Mouse (Mus musculus): ENCODE data around the gene Nfkbid. TPM values are rescaled to one million over a fixed set of nuclear protein-coding genes. Genes with fewer than 3 reads are reported as not detected.
A peak's percentile ranks its signal among the peaks of the same experiment; 100 is the strongest.

Gene Nfkbid
- polyA plus RNA-seq, 1 experiment from 2014 or later: 3.2 TPM

DNA sequence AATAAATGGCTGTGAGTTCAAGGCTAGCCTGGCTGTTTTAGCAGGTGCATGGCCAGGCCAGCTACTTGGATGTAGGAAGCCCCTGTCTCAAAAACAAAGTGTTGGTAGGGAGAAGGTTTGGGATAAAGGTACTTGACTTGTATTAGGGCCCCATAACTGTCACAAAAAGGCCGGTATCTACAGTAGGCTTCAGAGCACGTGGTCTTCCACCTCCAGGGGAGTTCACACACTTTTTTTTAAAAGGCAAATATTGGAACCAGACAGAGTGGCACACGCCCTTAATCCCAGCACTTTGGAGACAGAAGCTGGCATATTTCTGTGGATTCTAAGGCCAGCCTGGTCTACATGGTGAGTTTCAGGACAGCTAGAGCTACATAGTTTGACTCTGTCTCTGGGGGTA, 859 bp upstream of the Nfkbid start:
- H3K27ac ChIP-seq (ENCODE audit: low read depth): no peak overlapping the region
- ATAC-seq (replicated peaks; ENCODE audit: low FRiP score, low TSS enrichment, low read depth): no peak
- H3K4me2 ChIP-seq (ENCODE audit: low read length): no peak overlapping the region

DNA sequence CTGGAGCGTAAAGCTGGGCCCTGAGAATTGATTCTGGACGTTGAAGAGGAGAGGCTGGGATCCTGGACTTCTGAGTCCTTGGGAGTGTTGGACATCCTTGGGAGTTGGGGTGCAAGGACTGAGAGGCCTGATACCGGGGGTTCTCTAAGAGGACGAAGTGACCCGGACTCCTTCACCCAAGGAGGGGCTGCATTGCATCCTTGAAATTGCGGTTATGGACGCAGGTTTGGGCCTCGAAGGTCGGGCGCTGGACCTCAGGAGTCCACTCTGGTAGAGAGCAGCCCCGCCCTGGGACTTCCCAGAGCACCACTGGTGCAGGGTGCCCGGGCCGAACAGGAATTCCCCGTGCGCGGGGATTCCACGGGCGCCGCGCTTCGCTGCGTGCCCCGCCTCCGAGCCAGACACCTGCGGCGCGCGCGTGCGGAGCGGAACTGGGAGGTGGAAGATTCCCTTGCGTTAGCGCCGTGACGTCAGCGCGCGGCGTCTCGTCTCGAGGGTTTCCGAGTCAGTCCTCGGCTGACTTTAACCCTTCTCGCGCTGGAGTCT, 431 bp downstream of the Nfkbid start:
- H3K27me3 ChIP-seq (replicated peaks; ENCODE audit: control insufficient read depth, insufficient read depth, low read length): no peaks in the 10 kb centered on the region
- H3K27ac ChIP-seq (ENCODE audit: low read depth): peak overlapping the region; percentile 55
- H3K36me3 ChIP-seq (ENCODE audit: control insufficient read depth, insufficient read depth, low read length): peaks cover 15% of the 10 kb centered on the region
- peak; percentile 87 for ATAC-seq (replicated peaks; ENCODE audit: low FRiP score, low TSS enrichment, low read depth)
- under 1% methylated on average over 45 of the region's 45 CpGs for WGBS
- H3K4me1 ChIP-seq (replicated peaks; ENCODE audit: control insufficient read depth, insufficient read depth, low read length): no peaks in the 10 kb centered on the region; the same call in 1 of the 2 replicates
- H3K9ac ChIP-seq (ENCODE audit: low read length): peak overlapping the region; percentile 45
- H3K4me3 ChIP-seq (ENCODE audit: low read depth, low read length): peak overlapping the region; percentile 51
- peak; percentile 89 for DNase-seq (ENCODE audit: low spot score)
- H3K9me3 ChIP-seq (ENCODE audit: control insufficient read depth, low read length): peaks cover 4% of the 10 kb centered on the region; the same call in 1 of the 2 replicates
- peak overlapping the region; percentile 88 for H3K4me2 ChIP-seq (ENCODE audit: low read length)

More for the DNA sequence above, 859 bp upstream of the Nfkbid start:
- Histone ChIP-seq H3K27me3 (replicated peaks; ENCODE audit: control insufficient read depth, insufficient read depth, low read length) (no peaks in the 10 kb centered on the region), H3K9me3 (ENCODE audit: control insufficient read depth, low read length) (peaks cover 4% of the 10 kb centered on the region; the same call in 1 of the 2 replicates), H3K4me3 (ENCODE audit: low read depth, low read length) (no peak overlapping the region), H3K36me3 (ENCODE audit: control insufficient read depth, insufficient read depth, low read length) (peaks cover 11% of the 10 kb centered on the region), H3K9ac (ENCODE audit: low read length) (no peak overlapping the region), H3K4me1 (replicated peaks; ENCODE audit: control insufficient read depth, insufficient read depth, low read length) (no peaks in the 10 kb centered on the region; the same call in 1 of the 2 replicates)
- DNase-seq (ENCODE audit: low spot score): no peak
- WGBS: 80% methylated on average over 3 of the region's 3 CpGs

DNA sequence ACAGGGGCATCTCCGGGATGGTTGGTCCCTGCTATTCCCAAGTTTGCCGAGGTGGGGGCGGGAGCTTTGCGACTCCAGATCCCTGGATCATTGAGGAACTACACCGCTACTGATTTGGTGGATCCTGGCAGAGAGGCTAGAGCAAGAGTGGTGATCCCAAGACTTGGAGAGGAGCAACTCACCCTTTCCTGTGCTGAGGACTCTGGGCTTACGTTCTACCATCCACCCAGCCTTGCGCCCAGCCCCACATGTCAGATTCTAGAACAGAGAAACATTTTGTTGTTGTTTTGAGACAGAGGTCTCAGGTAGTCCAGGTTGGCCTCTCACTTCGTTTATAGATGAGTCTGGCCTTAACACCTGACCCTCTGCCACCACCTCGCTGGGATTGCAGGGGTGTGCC, 1.0 kb downstream of the Nfkbid start:
- Histone ChIP-seq H3K27ac (ENCODE audit: low read depth) (peak overlapping the region; percentile 55; the same call in 1 of the 2 replicates), H3K4me1 (replicated peaks; ENCODE audit: control insufficient read depth, insufficient read depth, low read length) (no peaks in the 10 kb centered on the region; the same call in 1 of the 2 replicates), H3K27me3 (replicated peaks; ENCODE audit: control insufficient read depth, insufficient read depth, low read length) (no peaks in the 10 kb centered on the region), H3K9me3 (ENCODE audit: control insufficient read depth, low read length) (peaks cover 4% of the 10 kb centered on the region; the same call in 1 of the 2 replicates), H3K4me2 (ENCODE audit: low read length) (peak overlapping the region; percentile 88), H3K36me3 (ENCODE audit: control insufficient read depth, insufficient read depth, low read length) (peaks cover 21% of the 10 kb centered on the region), H3K4me3 (ENCODE audit: low read depth, low read length) (peak overlapping the region; percentile 51), H3K9ac (ENCODE audit: low read length) (peak overlapping the region; percentile 45)
- 9% methylated on average over 9 of the region's 9 CpGs for WGBS
- DNase-seq (ENCODE audit: low spot score): no peak
- ATAC-seq (replicated peaks; ENCODE audit: low FRiP score, low TSS enrichment, low read depth): peak; percentile 1; the same call in 1 of the 2 replicates

DNA sequence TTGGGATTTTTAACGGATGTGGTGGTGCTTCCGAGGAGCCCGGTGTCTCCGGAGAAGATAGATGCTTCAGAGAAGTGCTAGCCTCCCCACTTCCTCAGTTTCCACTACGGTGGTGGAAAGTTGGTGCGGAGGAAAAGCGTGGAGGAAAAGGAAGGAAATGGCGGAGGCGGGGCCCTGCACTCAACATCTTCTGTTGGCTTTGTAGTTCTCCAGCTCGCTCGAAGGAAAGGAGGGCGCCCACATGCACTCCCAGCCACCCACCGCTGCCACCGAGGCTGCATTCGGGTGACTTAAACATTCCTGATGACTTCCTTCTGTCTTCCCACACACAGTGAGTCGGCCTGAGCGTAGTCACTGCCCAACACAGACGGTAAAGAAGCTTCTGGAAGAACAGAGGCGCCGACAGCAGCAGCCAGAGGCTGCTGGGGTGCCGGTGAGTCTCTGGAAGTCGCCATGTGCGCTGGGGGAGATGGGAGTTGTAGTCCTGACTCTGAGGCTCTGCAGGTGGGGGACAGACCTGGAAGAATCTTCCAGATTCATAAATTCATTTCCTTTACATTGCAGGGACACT, 1.6 kb downstream of the Nfkbid start:
- H3K27ac ChIP-seq (ENCODE audit: low read depth): no peak overlapping the region

DNA sequence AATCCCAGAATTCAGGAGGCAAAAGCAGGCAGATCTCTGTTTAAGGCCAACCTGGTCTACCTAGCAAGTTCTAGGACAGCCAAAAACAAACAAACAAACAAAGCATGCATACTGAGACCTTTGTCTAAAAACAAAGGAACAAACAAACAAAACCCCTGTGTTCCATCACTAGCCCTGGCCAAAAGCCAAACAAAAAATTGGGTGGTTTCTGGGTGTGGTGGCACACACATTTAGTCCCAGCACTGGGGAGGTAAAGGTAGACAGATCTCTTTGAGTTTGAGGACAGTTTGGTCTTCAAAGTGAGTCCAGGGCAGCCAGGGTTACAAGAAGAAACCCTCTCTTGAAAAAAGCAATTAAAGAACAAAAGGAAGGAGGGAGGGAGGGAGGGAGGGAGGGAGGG, 7.8 kb downstream of the Nfkbid start:
- ATAC-seq (replicated peaks; ENCODE audit: low FRiP score, low TSS enrichment, low read depth): no peak
- Histone ChIP-seq H3K4me2 (ENCODE audit: low read length) (no peak overlapping the region), H3K36me3 (ENCODE audit: control insufficient read depth, insufficient read depth, low read length) (peaks cover 26% of the 10 kb centered on the region), H3K9ac (ENCODE audit: low read length) (no peak overlapping the region), H3K27ac (ENCODE audit: low read depth) (no peak overlapping the region), H3K27me3 (replicated peaks; ENCODE audit: control insufficient read depth, insufficient read depth, low read length) (no peaks in the 10 kb centered on the region), H3K4me3 (ENCODE audit: low read depth, low read length) (no peak overlapping the region), H3K4me1 (replicated peaks; ENCODE audit: control insufficient read depth, insufficient read depth, low read length) (no peaks in the 10 kb centered on the region), H3K9me3 (ENCODE audit: control insufficient read depth, low read length) (no peaks in the 10 kb centered on the region)
- no peak for DNase-seq (ENCODE audit: low spot score)

More for the DNA sequence above, 1.6 kb downstream of the Nfkbid start:
- ATAC-seq (replicated peaks; ENCODE audit: low FRiP score, low TSS enrichment, low read depth): no peak
- Histone ChIP-seq H3K27me3 (replicated peaks; ENCODE audit: control insufficient read depth, insufficient read depth, low read length) (no peaks in the 10 kb centered on the region), H3K4me1 (replicated peaks; ENCODE audit: control insufficient read depth, insufficient read depth, low read length) (no peaks in the 10 kb centered on the region; the same call in 1 of the 2 replicates), H3K4me3 (ENCODE audit: low read depth, low read length) (peak overlapping the region; percentile 51), H3K9ac (ENCODE audit: low read length) (peak overlapping the region; percentile 45), H3K36me3 (ENCODE audit: control insufficient read depth, insufficient read depth, low read length) (peaks cover 27% of the 10 kb centered on the region), H3K9me3 (ENCODE audit: control insufficient read depth, low read length) (peaks cover 4% of the 10 kb centered on the region; the same call in 1 of the 2 replicates), H3K4me2 (ENCODE audit: low read length) (peak overlapping the region; percentile 88)
- DNase-seq (ENCODE audit: low spot score): no peak
- 36% methylated on average over 23 of the region's 23 CpGs for WGBS

DNA sequence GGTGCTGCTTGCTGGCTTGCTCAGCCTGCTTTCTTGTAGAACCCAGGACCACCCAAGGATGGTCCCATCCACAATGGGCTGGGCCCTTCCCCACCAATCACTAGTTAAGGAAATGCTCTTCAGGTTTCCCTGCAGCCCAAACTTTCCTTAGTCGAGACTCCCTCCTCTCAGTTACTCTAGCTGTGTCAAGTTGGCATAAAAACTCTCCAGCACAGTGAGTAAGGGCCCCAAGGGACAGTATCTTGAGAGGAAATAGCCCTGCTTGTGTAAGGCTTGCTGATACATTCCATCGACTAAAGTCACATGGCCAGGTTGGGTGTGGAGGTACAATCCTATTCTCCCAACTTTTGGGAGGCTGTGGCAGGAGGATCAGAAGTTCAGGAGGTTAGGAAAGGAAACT, 8.7 kb downstream of the Nfkbid start:
- 39% methylated on average over 2 of the region's 2 CpGs for WGBS
- no peak overlapping the region for H3K27ac ChIP-seq (ENCODE audit: low read depth)
- no peak overlapping the region for H3K9ac ChIP-seq (ENCODE audit: low read length)
- no peaks in the 10 kb centered on the region for H3K4me1 ChIP-seq (replicated peaks; ENCODE audit: control insufficient read depth, insufficient read depth, low read length)
- no peaks in the 10 kb centered on the region for H3K27me3 ChIP-seq (replicated peaks; ENCODE audit: control insufficient read depth, insufficient read depth, low read length)
- ATAC-seq (replicated peaks; ENCODE audit: low FRiP score, low TSS enrichment, low read depth): no peak
- no peak overlapping the region for H3K4me3 ChIP-seq (ENCODE audit: low read depth, low read length)
- H3K9me3 ChIP-seq (ENCODE audit: control insufficient read depth, low read length): no peaks in the 10 kb centered on the region
- no peak for DNase-seq (ENCODE audit: low spot score)
- peaks cover 19% of the 10 kb centered on the region for H3K36me3 ChIP-seq (ENCODE audit: control insufficient read depth, insufficient read depth, low read length)
- H3K4me2 ChIP-seq (ENCODE audit: low read length): no peak overlapping the region

DNA sequence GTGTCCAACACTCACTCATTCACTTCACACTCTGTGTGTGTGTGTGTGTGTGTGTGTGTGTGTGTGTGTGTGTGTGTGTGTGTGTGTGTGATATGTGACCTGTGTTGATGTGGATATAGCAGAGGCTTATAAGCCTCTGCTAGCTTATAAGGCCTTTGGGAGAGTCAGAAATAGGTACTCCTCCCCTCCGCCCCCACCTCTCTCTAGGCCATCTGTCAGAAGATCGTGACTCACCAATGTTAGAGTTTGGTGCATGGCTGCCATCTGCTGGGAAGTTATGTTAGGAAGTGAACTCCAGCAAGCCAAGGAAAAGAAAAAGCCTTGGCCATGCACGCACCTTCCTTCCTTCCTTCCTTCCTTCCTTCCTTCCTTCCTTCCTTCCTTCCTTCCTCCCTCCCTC, 10.3 kb downstream of the Nfkbid start:
- DNase-seq (ENCODE audit: low spot score): peak; percentile 73
- Histone ChIP-seq H3K4me2 (ENCODE audit: low read length) (no peak overlapping the region), H3K4me1 (replicated peaks; ENCODE audit: control insufficient read depth, insufficient read depth, low read length) (no peaks in the 10 kb centered on the region), H3K36me3 (ENCODE audit: control insufficient read depth, insufficient read depth, low read length) (0 out of 2 replicates have a peak, but pooled peaks cover 16% of the 10 kb centered on the region), H3K27me3 (replicated peaks; ENCODE audit: control insufficient read depth, insufficient read depth, low read length) (no peaks in the 10 kb centered on the region), H3K4me3 (ENCODE audit: low read depth, low read length) (no peak overlapping the region), H3K27ac (ENCODE audit: low read depth) (no peak overlapping the region), H3K9ac (ENCODE audit: low read length) (no peak overlapping the region), H3K9me3 (ENCODE audit: control insufficient read depth, low read length) (no peaks in the 10 kb centered on the region)
- ATAC-seq (replicated peaks; ENCODE audit: low FRiP score, low TSS enrichment, low read depth): 0 out of 2 replicates have a peak, but pooled peaks have one; percentile 33
- WGBS: 15% methylated on average over 3 of the region's 3 CpGs

DNA sequence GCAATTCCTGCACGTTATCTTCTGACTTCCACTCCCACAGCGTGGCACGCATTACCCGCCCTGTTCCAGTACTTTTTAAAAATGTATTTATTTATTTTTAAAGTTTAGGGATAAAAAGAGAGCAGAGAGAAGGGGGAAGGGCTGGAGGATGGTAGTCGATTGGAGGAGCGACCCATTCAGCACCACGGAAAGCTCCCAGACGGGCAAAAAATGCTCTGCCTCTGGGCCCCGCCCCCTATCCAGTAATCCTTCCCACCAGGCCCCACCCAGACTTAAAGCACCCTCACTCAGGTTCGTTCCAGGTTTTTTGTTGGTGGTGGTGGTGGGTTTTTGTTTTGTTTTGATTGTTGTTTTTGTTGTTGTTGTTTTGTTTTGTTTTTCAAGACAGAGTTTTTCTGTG, 12.7 kb downstream of the Nfkbid start:
- no peak overlapping the region for H3K4me2 ChIP-seq (ENCODE audit: low read length)
- no peak overlapping the region for H3K4me3 ChIP-seq (ENCODE audit: low read depth, low read length)
- under 1% methylated on average over 10 of the region's 10 CpGs for whole genome bisulfite sequencing
- H3K9ac ChIP-seq (ENCODE audit: low read length): no peak overlapping the region
- no peaks in the 10 kb centered on the region for H3K27me3 ChIP-seq (replicated peaks; ENCODE audit: control insufficient read depth, insufficient read depth, low read length)
- no peaks in the 10 kb centered on the region for H3K36me3 ChIP-seq (ENCODE audit: control insufficient read depth, insufficient read depth, low read length)
- H3K27ac ChIP-seq (ENCODE audit: low read depth): no peak overlapping the region
- ATAC-seq (replicated peaks; ENCODE audit: low FRiP score, low TSS enrichment, low read depth) (0 out of 2 replicates have a peak, but pooled peaks have one; percentile 61), DNase-seq (ENCODE audit: low spot score) (peak; percentile 83)
- H3K9me3 ChIP-seq (ENCODE audit: control insufficient read depth, low read length): no peaks in the 10 kb centered on the region
- no peaks in the 10 kb centered on the region for H3K4me1 ChIP-seq (replicated peaks; ENCODE audit: control insufficient read depth, insufficient read depth, low read length)

DNA sequence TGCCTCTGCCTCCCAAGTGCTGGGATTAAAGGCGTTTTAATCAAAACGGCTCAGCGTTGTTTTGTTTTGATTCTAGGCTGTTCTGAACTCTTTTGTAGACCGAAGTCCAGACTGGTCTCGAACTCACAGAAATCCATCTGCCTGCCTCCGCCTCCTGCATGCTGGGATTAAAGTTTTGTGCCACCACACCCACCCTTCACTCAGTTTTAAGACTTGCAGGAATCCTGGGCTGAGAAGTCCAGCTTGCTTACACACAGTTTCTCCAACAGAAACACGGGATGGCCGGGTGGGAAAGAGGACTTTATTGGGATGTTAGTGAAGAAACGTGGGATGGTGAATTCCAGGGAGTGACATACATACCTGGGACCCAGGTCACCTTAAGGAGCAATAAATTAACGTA, 13.2 kb downstream of the Nfkbid start:
- no peak overlapping the region for H3K27ac ChIP-seq (ENCODE audit: low read depth)
- 66% methylated on average over 10 of the region's 10 CpGs for WGBS
- no peak overlapping the region for H3K4me3 ChIP-seq (ENCODE audit: low read depth, low read length)
- no peak overlapping the region for H3K9ac ChIP-seq (ENCODE audit: low read length)
- no peaks in the 10 kb centered on the region for H3K27me3 ChIP-seq (replicated peaks; ENCODE audit: control insufficient read depth, insufficient read depth, low read length)
- no peaks in the 10 kb centered on the region for H3K4me1 ChIP-seq (replicated peaks; ENCODE audit: control insufficient read depth, insufficient read depth, low read length)
- DNase-seq (ENCODE audit: low spot score): no peak
- no peaks in the 10 kb centered on the region for H3K9me3 ChIP-seq (ENCODE audit: control insufficient read depth, low read length)
- no peaks in the 10 kb centered on the region for H3K36me3 ChIP-seq (ENCODE audit: control insufficient read depth, insufficient read depth, low read length)
- ATAC-seq (replicated peaks; ENCODE audit: low FRiP score, low TSS enrichment, low read depth): no peak
- H3K4me2 ChIP-seq (ENCODE audit: low read length): no peak overlapping the region
